Mouse (Mus musculus): ENCODE results near the gene Calhm2. TPM values are rescaled to one million over a fixed set of nuclear protein-coding genes. Genes with fewer than 3 reads are reported as not detected.

Gene Calhm2
- polyA plus RNA-seq, 1 experiment from 2014 or later: 0.84 TPM

DNA sequence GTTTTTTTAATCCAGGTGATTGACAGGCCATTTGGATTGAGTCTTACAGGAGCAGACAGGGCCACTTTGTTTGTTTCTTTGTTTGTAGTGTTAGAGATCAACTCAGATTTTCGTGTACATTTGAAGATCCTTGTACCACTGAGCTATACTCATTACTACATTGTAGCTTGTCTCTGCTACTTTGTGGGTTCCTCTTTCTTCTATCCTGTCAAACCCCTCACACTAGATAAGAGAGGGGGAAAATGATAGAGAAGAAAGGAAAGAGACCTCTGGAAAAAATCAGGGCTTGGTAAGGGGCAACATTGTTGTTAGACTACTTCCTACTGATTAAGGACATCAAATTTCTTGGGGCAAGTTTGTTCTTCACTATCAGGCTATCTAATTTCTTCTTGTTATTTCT lies 80.4 kb downstream of the Calhm2 start:
- Histone ChIP-seq H3K4me1 (replicated peaks; ENCODE audit: control insufficient read depth, insufficient read depth, low read length) (no peaks in the 10 kb centered on the region), H3K36me3 (ENCODE audit: control insufficient read depth, insufficient read depth) (no peaks in the 10 kb centered on the region), H3K4me3 (replicated peaks; ENCODE audit: low read length) (no peak overlapping the region), H3K27me3 (replicated peaks; ENCODE audit: control insufficient read depth, insufficient read depth, low read length) (no peaks in the 10 kb centered on the region), H3K27ac (ENCODE audit: low read length) (no peak overlapping the region), H3K9me3 (ENCODE audit: control insufficient read depth, low read length) (peaks cover 3% of the 10 kb centered on the region; the same call in 1 of the 2 replicates), H3K9ac (replicated peaks; ENCODE audit: low read depth, low read length) (no peak overlapping the region), H3K4me2 (ENCODE audit: low read length) (no peak overlapping the region)
- WGBS: 56% methylated on average over 1 of the region's 1 CpGs
- ATAC-seq: no peak

Other genes starting within 250 kb of the Calhm2 start
- 272 and 295 TPM in 2 replicates for gene Ina, start 123.6 kb downstream of the Calhm2 start, polyA plus RNA-seq (2015; fragmentation: Nextera tagmentation; extraction: Ambion mirVana)
- 76.8 and 81.4 TPM in 2 replicates for gene Nt5c2, start 123.1 kb downstream of the Calhm2 start, polyA plus RNA-seq (2015; fragmentation: Nextera tagmentation; extraction: Ambion mirVana)
- 28.9 and 32.3 TPM in 2 replicates for gene Pcgf6, start 87.4 kb downstream of the Calhm2 start, polyA plus RNA-seq (2015; fragmentation: Nextera tagmentation; extraction: Ambion mirVana)
- 5.8 and 6.0 TPM in 2 replicates for gene Taf5, start 70.5 kb downstream of the Calhm2 start, polyA plus RNA-seq (2015; fragmentation: Nextera tagmentation; extraction: Ambion mirVana)
- 1,159 and 1,247 TPM in 2 replicates for gene Usmg5, start 47.6 kb downstream of the Calhm2 start, polyA plus RNA-seq (2015; fragmentation: Nextera tagmentation; extraction: Ambion mirVana)
- gene Pdcd11, start 47.5 kb downstream of the Calhm2 start, polyA plus RNA-seq (2015; fragmentation: Nextera tagmentation; extraction: Ambion mirVana): 7.5 and 8.1 TPM in 2 replicates
- gene Calhm1, start 6.0 kb upstream of the Calhm2 start, polyA plus RNA-seq (2015; fragmentation: Nextera tagmentation; extraction: Ambion mirVana): not detected in 2 replicates
- gene Calhm3, start 19.5 kb upstream of the Calhm2 start, polyA plus RNA-seq (2015; fragmentation: Nextera tagmentation; extraction: Ambion mirVana): not detected in 2 replicates
- 7.2 and 11.0 TPM in 2 replicates for gene Neurl1a, start 40.5 kb upstream of the Calhm2 start, polyA plus RNA-seq (2015; fragmentation: Nextera tagmentation; extraction: Ambion mirVana)

All from forebrain, embryonic 16.5 days (tissue).